Mouse (Mus musculus): ENCODE data around the gene Ccdc84. TPM values are rescaled to one million over a fixed set of nuclear protein-coding genes. Genes with fewer than 3 reads are reported as not detected.
"Not testable (repeated sequence)": the region's sequence is repeated elsewhere in the genome, so short reads cannot be mapped to it uniquely, and the experiment has no call there.

Ccdc84 gene
- polyA plus RNA-seq, 1 experiment: 30.9 TPM

- 97% methylated on average over 13 of the region's 13 CpGs for WGBS
- TF ChIP-seq POLR2A (IDR thresholded peaks at IDR 0.05; ENCODE audit: control insufficient read depth, extremely low read depth, insufficient read depth, low read length, poor library complexity): no peak
- no peak for TF ChIP-seq CTCF (IDR thresholded peaks at IDR 0.05; ENCODE audit: borderline replicate concordance, control insufficient read depth, extremely low read depth, insufficient read depth, low read length, poor library complexity)
- Histone ChIP-seq H3K27me3 (ENCODE audit: control insufficient read depth, insufficient read depth, low read length) (no peaks in the 10 kb centered on the region), H3K36me3 (ENCODE audit: control insufficient read depth, insufficient read depth, low read length) (peaks cover 57% of the 10 kb centered on the region), H3K27ac (ENCODE audit: control insufficient read depth, insufficient read depth, low read length) (no peak overlapping the region), H3K4me3 (ENCODE audit: control insufficient read depth, insufficient read depth, low read length) (no peak overlapping the region), H3K4me1 (replicated peaks; ENCODE audit: control insufficient read depth, insufficient read depth, low read length) (peaks cover 10% of the 10 kb centered on the region)
- DNase-seq: no peak
These were observed 33.8 kb downstream of the Ccdc84 start for GRCm38 (mm10) chr9:44384596-44384995.

GRCm38 (mm10) chr9:44379862-44380261 is 38.5 kb downstream of the Ccdc84 start:
- WGBS: 5% methylated on average over 15 of the region's 15 CpGs
- no peak overlapping the region for H3K27ac ChIP-seq (ENCODE audit: control insufficient read depth, insufficient read depth, low read length)
- H3K36me3 ChIP-seq (ENCODE audit: control insufficient read depth, insufficient read depth, low read length): peaks cover 17% of the 10 kb centered on the region
- TF ChIP-seq POLR2A (IDR thresholded peaks at IDR 0.05; ENCODE audit: control insufficient read depth, extremely low read depth, insufficient read depth, low read length, poor library complexity) (no peak), CTCF (IDR thresholded peaks at IDR 0.05; ENCODE audit: borderline replicate concordance, control insufficient read depth, extremely low read depth, insufficient read depth, low read length, poor library complexity) (0 out of 2 replicates have a peak, but pooled peaks have one; percentile 25)
- H3K4me1 ChIP-seq (replicated peaks; ENCODE audit: control insufficient read depth, insufficient read depth, low read length): peaks cover 12% of the 10 kb centered on the region
- peak overlapping the region; percentile 66 for H3K4me3 ChIP-seq (ENCODE audit: control insufficient read depth, insufficient read depth, low read length)
- H3K27me3 ChIP-seq (ENCODE audit: control insufficient read depth, insufficient read depth, low read length): no peaks in the 10 kb centered on the region
- no peak for DNase-seq

DNA sequence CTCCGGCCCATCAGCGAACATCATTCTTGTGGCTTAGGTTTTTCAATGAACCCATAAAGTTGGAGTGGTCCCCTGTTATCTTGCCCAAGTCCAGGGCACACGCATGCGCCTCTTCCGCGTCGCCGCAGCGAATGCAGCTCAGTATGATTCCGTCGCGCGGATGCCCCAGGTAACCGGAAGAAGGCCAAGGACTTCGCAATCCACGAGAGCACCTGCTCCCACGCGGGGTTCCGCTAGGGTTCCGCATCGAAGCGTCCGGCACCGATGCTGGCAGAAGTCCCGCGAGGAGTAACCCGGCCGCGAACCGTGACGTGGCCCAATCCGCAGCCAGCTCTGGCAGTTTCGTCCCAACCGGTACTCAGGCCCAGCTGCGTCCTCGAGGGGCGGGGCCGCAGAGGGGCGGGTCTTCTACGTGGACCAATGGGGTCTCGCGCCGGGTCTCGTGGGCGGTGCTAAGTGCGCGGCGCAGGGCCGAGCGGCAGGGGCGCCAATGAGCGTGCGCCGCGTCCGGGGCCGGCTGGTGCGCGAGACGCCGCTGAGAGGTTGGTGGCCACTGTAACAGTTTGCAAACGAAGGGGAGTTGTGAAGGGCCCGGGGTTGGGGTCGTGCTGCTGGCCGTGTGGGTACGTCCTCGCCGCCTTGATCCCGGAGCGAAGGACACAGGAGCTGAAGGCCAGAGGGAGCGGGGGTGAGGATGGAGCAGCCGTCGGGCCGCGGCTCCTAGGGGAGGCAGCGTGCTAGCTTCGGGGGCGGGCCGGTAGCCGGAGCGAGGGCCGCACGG is 39.1 kb downstream of the Ccdc84 start, which contains the start of gene Hyou1:
Hyou1 (plus strand) TSS at position 437 of the 781 bp plus-strand sequence.
- no peaks in the 10 kb centered on the region for H3K27me3 ChIP-seq (ENCODE audit: control insufficient read depth, insufficient read depth, low read length)
- peak; percentile 99 for DNase-seq
- H3K27ac ChIP-seq (ENCODE audit: control insufficient read depth, insufficient read depth, low read length): peak within 1 kb of the TSS; percentile 33
- H3K4me1 ChIP-seq (replicated peaks; ENCODE audit: control insufficient read depth, insufficient read depth, low read length): peaks cover 12% of the 10 kb centered on the region
- peak within 1 kb of the TSS; percentile 66 for H3K4me3 ChIP-seq (ENCODE audit: control insufficient read depth, insufficient read depth, low read length)
- WGBS: under 1% methylated on average over 83 of the region's 83 CpGs
- peaks cover 11% of the 10 kb centered on the region for H3K36me3 ChIP-seq (ENCODE audit: control insufficient read depth, insufficient read depth, low read length)
- TF ChIP-seq POLR2A (IDR thresholded peaks at IDR 0.05; ENCODE audit: control insufficient read depth, extremely low read depth, insufficient read depth, low read length, poor library complexity): peak; percentile 88
- peak; percentile 56; the same call in 1 of the 2 replicates for TF ChIP-seq CTCF (IDR thresholded peaks at IDR 0.05; ENCODE audit: borderline replicate concordance, control insufficient read depth, extremely low read depth, insufficient read depth, low read length, poor library complexity)

- Histone ChIP-seq H3K4me3 (ENCODE audit: control insufficient read depth, insufficient read depth, low read length) (no peak overlapping the region), H3K27me3 (ENCODE audit: control insufficient read depth, insufficient read depth, low read length) (no peaks in the 10 kb centered on the region), H3K36me3 (ENCODE audit: control insufficient read depth, insufficient read depth, low read length) (peaks cover 8% of the 10 kb centered on the region; the same call in 1 of the 2 replicates), H3K4me1 (replicated peaks; ENCODE audit: control insufficient read depth, insufficient read depth, low read length) (peaks cover 12% of the 10 kb centered on the region), H3K27ac (ENCODE audit: control insufficient read depth, insufficient read depth, low read length) (no peak overlapping the region)
- no peak for TF ChIP-seq CTCF (IDR thresholded peaks at IDR 0.05; ENCODE audit: borderline replicate concordance, control insufficient read depth, extremely low read depth, insufficient read depth, low read length, poor library complexity)
- no peak for TF ChIP-seq POLR2A (IDR thresholded peaks at IDR 0.05; ENCODE audit: control insufficient read depth, extremely low read depth, insufficient read depth, low read length, poor library complexity)
- 64% methylated on average over 5 of the region's 5 CpGs for WGBS
- no peak for DNase-seq
These were observed 40.1 kb downstream of the Ccdc84 start for GRCm38 (mm10) chr9:44378153-44378730.

DNA sequence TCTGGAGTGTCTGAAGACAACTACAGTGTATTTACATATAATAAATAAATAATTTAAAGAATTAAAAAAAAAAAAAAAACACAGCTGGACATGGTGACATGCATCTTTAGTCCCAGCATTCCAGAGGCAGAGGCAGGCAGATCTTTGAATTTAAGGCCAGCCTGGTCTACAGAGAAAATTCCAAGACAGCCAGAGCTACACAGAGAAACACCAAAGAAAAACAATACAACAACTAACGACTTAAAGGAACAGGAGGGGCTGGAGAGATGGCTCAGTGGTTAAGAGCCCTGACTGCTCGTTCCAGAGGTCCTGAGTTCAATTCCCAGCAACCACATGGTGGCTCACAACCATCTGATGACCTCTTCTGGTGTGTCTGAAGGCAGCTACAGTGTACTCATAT is 41.0 kb downstream of the Ccdc84 start:
- H3K4me1 ChIP-seq (replicated peaks; ENCODE audit: control insufficient read depth, insufficient read depth, low read length): peaks cover 12% of the 10 kb centered on the region
- WGBS: 81% methylated on average over 2 of the region's 2 CpGs
- H3K4me3 ChIP-seq (ENCODE audit: control insufficient read depth, insufficient read depth, low read length): not testable (repeated sequence)

DNA sequence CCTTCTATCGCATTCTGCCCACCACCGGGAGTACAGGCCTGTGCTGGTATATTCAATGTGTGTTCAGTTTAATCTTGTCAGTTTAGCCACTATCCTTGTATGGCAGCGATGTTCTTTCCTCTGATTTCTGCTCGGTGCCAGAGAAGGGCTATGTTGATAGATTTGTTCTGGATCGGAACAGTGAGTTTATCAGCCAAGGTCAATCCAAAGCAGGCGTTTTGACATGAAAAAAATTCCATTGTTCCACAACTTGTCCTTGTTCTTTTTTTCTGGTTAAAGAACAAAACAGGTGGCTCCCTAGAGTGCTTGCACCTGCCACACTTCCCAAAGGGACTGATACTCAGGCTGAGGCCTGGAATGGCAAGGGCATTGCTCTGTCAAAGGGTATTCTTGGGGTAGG is 42.2 kb downstream of the Ccdc84 start:
- no peaks in the 10 kb centered on the region for H3K27me3 ChIP-seq (ENCODE audit: control insufficient read depth, insufficient read depth, low read length)
- peaks cover 12% of the 10 kb centered on the region for H3K4me1 ChIP-seq (replicated peaks; ENCODE audit: control insufficient read depth, insufficient read depth, low read length)
- DNase-seq: no peak
- H3K4me3 ChIP-seq (ENCODE audit: control insufficient read depth, insufficient read depth, low read length): no peak overlapping the region
- no peak for TF ChIP-seq CTCF (IDR thresholded peaks at IDR 0.05; ENCODE audit: borderline replicate concordance, control insufficient read depth, extremely low read depth, insufficient read depth, low read length, poor library complexity)
- TF ChIP-seq POLR2A (IDR thresholded peaks at IDR 0.05; ENCODE audit: control insufficient read depth, extremely low read depth, insufficient read depth, low read length, poor library complexity): no peak
- no peaks in the 10 kb centered on the region for H3K36me3 ChIP-seq (ENCODE audit: control insufficient read depth, insufficient read depth, low read length)
- 94% methylated on average over 6 of the region's 6 CpGs for WGBS
- no peak overlapping the region for H3K27ac ChIP-seq (ENCODE audit: control insufficient read depth, insufficient read depth, low read length)

More for the DNA sequence above, 41.0 kb downstream of the Ccdc84 start:
- not testable (repeated sequence) for DNase-seq; H3K36me3 ChIP-seq (ENCODE audit: control insufficient read depth, insufficient read depth, low read length); H3K27me3 ChIP-seq (ENCODE audit: control insufficient read depth, insufficient read depth, low read length); H3K27ac ChIP-seq (ENCODE audit: control insufficient read depth, insufficient read depth, low read length)
